Mouse (Mus musculus): ENCODE measurements at regions not wholly inside any gene's neighbourhood (a gene's known extent, or its start where the extent isn't known, plus 50 kb on each side); places are given as distances from the start of the nearest gene placed in this dataset.
A peak's percentile ranks its signal among the peaks of the same experiment; 100 is the strongest.

GRCm38 (mm10) chr4:124542696-124543095 lies 67.9 kb downstream of the 3100002H09Rik start:
- no peak for DNase-seq (ENCODE audit: low spot score in 2 of 2)

GRCm38 (mm10) chr4:124538471-124538870 lies 72.1 kb downstream of the 3100002H09Rik start:
- DNase-seq (ENCODE audit: low spot score in 2 of 2) = no peak

GRCm38 (mm10) chr4:124537681-124538080 lies 72.9 kb downstream of the 3100002H09Rik start:
- no peak for DNase-seq (ENCODE audit: low spot score in 2 of 2)

- DNase-seq (ENCODE audit: low spot score in 2 of 2) = no peak
Measured at GRCm38 (mm10) chr4:124533614-124534013, 77.0 kb downstream of the 3100002H09Rik start.

- DNase-seq (ENCODE audit: low spot score in 2 of 2) = no peak
Measured at GRCm38 (mm10) chr4:124530596-124530995, 80.0 kb downstream of the 3100002H09Rik start.

- no peak for DNase-seq (ENCODE audit: low spot score in 2 of 2)
Measured at GRCm38 (mm10) chr4:124526822-124527221, 83.8 kb downstream of the 3100002H09Rik start.

GRCm38 (mm10) chr4:124526362-124526761 lies 84.2 kb downstream of the 3100002H09Rik start:
- no peak for DNase-seq (ENCODE audit: low spot score in 2 of 2)

- DNase-seq (ENCODE audit: low spot score in 2 of 2) = no peak
Measured at GRCm38 (mm10) chr4:124520309-124520708, 90.3 kb downstream of the 3100002H09Rik start.

GRCm38 (mm10) chr4:124511761-124512160 lies 98.8 kb downstream of the 3100002H09Rik start:
- DNase-seq (ENCODE audit: low spot score in 2 of 2) = peak in 1 of 2 experiments; percentile 33

- DNase-seq (ENCODE audit: low spot score in 2 of 2) = no peak
Measured at GRCm38 (mm10) chr4:124510816-124511215, 99.8 kb downstream of the 3100002H09Rik start.

- peak in 1 of 2 experiments; percentile 17 for DNase-seq (ENCODE audit: low spot score in 2 of 2)
Measured at GRCm38 (mm10) chr4:124509695-124510094, 100.9 kb downstream of the 3100002H09Rik start.

GRCm38 (mm10) chr4:124506083-124506647 lies 104.4 kb downstream of the 3100002H09Rik start:
- no peak for DNase-seq (ENCODE audit: low spot score in 2 of 2)

GRCm38 (mm10) chr4:124501785-124502184 lies 108.8 kb downstream of the 3100002H09Rik start:
- DNase-seq (ENCODE audit: low spot score in 2 of 2) = no peak

GRCm38 (mm10) chr4:124498043-124498442 lies 112.6 kb downstream of the 3100002H09Rik start:
- DNase-seq (ENCODE audit: low spot score in 2 of 2) = peak in 1 of 2 experiments; percentile 9

- no peak for DNase-seq (ENCODE audit: low spot score in 2 of 2)
Measured at GRCm38 (mm10) chr4:124485941-124486581, 124.5 kb downstream of the 3100002H09Rik start.

- no peak for DNase-seq (ENCODE audit: low spot score in 2 of 2)
Measured at GRCm38 (mm10) chr4:124484613-124485586, 125.7 kb downstream of the 3100002H09Rik start.

GRCm38 (mm10) chr4:124477870-124478301 lies 132.7 kb downstream of the 3100002H09Rik start:
- DNase-seq (ENCODE audit: low spot score in 2 of 2) = no peak

GRCm38 (mm10) chr4:124477359-124477868 lies 133.2 kb downstream of the 3100002H09Rik start:
- no peak for DNase-seq (ENCODE audit: low spot score in 2 of 2)

GRCm38 (mm10) chr4:124465229-124465820 lies 145.3 kb downstream of the 3100002H09Rik start:
- no peak for DNase-seq (ENCODE audit: low spot score in 2 of 2)

- no peak for DNase-seq (ENCODE audit: low spot score in 2 of 2)
Measured at GRCm38 (mm10) chr4:124455511-124456338, 154.9 kb downstream of the 3100002H09Rik start.

GRCm38 (mm10) chr4:124451131-124451530 lies 159.5 kb downstream of the 3100002H09Rik start:
- peak in 1 of 2 experiments; percentile 5 for DNase-seq (ENCODE audit: low spot score in 2 of 2)

Measured in left cerebral cortex, adult 9 months (tissue).